In genomic region chr3:121481564-121481963, GRCm38 (mm10) we compare ENCODE assay signal across 19 mouse cellular contexts. TPM values are rescaled to one million over a fixed set of nuclear protein-coding genes. Genes with fewer than 3 reads are reported as not detected.
DNase-seq lines count a peak whose midpoint lies in the region; ATAC-seq and TF ChIP-seq lines count a peak whose summit lies in the region.
"Had no signal": no experiment of that assay in that cellular context is flagged by ENCODE, and none has a peak within 500 bp of the region (broad histone marks: within the 10 kb centered on the region; RNA-seq: fewer than 3 reads in every experiment).

No protein-coding gene starts in this region.

- no peak overlapping the region for H3K9ac ChIP-seq in kidney, embryonic 14.5 days (ENCODE audit: low read depth, low read length)
- H3K9ac ChIP-seq in embryonic facial prominence, embryonic 14.5 days (ENCODE audit: low read depth, low read length), result no peak overlapping the region
- no peak overlapping the region for H3K9ac ChIP-seq in hindbrain, embryonic 14.5 days
- H3K9ac ChIP-seq: liver, embryonic 12.5 days; lung, embryonic 15.5 days had no signal

- peak; percentile 79 for ATAC-seq in kidney, embryonic 14.5 days (ENCODE audit: low FRiP score, low TSS enrichment)
- ATAC-seq in embryonic facial prominence, embryonic 14.5 days (ENCODE audit: low read depth), result peak; percentile 72
- ATAC-seq in hindbrain, embryonic 14.5 days (ENCODE audit: low FRiP score), result no peak
- ATAC-seq: hindbrain, embryonic 16.5 days; liver, embryonic 12.5 days had no signal

- 17% methylated on average over 6 of the region's 6 CpGs for WGBS in kidney, embryonic 14.5 days
- 30% methylated on average over 6 of the region's 6 CpGs for WGBS in embryonic facial prominence, embryonic 14.5 days
- WGBS in hindbrain, embryonic 14.5 days, result 53% methylated on average over 6 of the region's 6 CpGs

- no peaks in the 10 kb centered on the region for H3K27me3 ChIP-seq in kidney, embryonic 14.5 days (ENCODE audit: control insufficient read depth, insufficient read depth, low read length)
- no peaks in the 10 kb centered on the region for H3K27me3 ChIP-seq in C2C12 (ENCODE audit: control insufficient read depth, insufficient read depth, insufficient read length)
- H3K27me3 ChIP-seq in embryonic facial prominence, embryonic 14.5 days (replicated peaks; ENCODE audit: control insufficient read depth, insufficient read depth, low read length), result no peaks in the 10 kb centered on the region
- no peaks in the 10 kb centered on the region for H3K27me3 ChIP-seq in hindbrain, embryonic 14.5 days (ENCODE audit: control insufficient read depth, insufficient read depth, low read length)

- no peak overlapping the region for H3K27ac ChIP-seq in kidney, embryonic 14.5 days (ENCODE audit: low read depth, low read length)
- H3K27ac ChIP-seq in embryonic facial prominence, embryonic 14.5 days (replicated peaks; ENCODE audit: low read depth, low read length), result peak overlapping the region; percentile 2; the same call in 1 of the 2 replicates
- no peak overlapping the region for H3K27ac ChIP-seq in hindbrain, embryonic 14.5 days
- H3K27ac ChIP-seq: liver, embryonic 12.5 days; lung, embryonic 15.5 days had no signal

- H3K36me3 ChIP-seq in kidney, embryonic 14.5 days (ENCODE audit: control insufficient read depth, insufficient read depth, low read length), result no peaks in the 10 kb centered on the region
- H3K36me3 ChIP-seq in C2C12 (ENCODE audit: control insufficient read depth, insufficient read depth), result no peaks in the 10 kb centered on the region
- H3K36me3 ChIP-seq in embryonic facial prominence, embryonic 14.5 days (ENCODE audit: control insufficient read depth, insufficient read depth, low read length), result no peaks in the 10 kb centered on the region
- H3K36me3 ChIP-seq in hindbrain, embryonic 14.5 days (replicated peaks; ENCODE audit: control insufficient read depth, insufficient read depth), result no peaks in the 10 kb centered on the region
- H3K36me3 ChIP-seq: liver, embryonic 12.5 days; lung, embryonic 15.5 days had no signal

- 0 out of 2 replicates have a peak, but pooled peaks cover 19% of the 10 kb centered on the region for H3K4me1 ChIP-seq in kidney, embryonic 14.5 days (ENCODE audit: control insufficient read depth, insufficient read depth, low read length)
- H3K4me1 ChIP-seq in embryonic facial prominence, embryonic 14.5 days (ENCODE audit: control insufficient read depth, insufficient read depth, low read length), result peaks cover 23% of the 10 kb centered on the region; the same call in 1 of the 2 replicates
- peaks cover 26% of the 10 kb centered on the region for H3K4me1 ChIP-seq in hindbrain, embryonic 14.5 days (replicated peaks; ENCODE audit: control insufficient read depth, insufficient read depth, low read length)

- no peak overlapping the region for H3ac ChIP-seq in C2C12 (ENCODE audit: control insufficient read depth, insufficient read length, low read depth)

- no peak overlapping the region for H3K4me2 ChIP-seq in kidney, embryonic 14.5 days (replicated peaks; ENCODE audit: low read depth, low read length)
- H3K4me2 ChIP-seq in embryonic facial prominence, embryonic 14.5 days (ENCODE audit: low read depth, low read length), result no peak overlapping the region
- no peak overlapping the region for H3K4me2 ChIP-seq in hindbrain, embryonic 14.5 days (replicated peaks)
- H3K4me2 ChIP-seq: heart, embryonic 11.5 days; liver, embryonic 12.5 days; lung, embryonic 15.5 days had no signal

- no peaks in the 10 kb centered on the region for H3K9me3 ChIP-seq in kidney, embryonic 14.5 days (ENCODE audit: control insufficient read depth, low read length)
- H3K9me3 ChIP-seq in embryonic facial prominence, embryonic 14.5 days (ENCODE audit: control insufficient read depth, low read length), result no peaks in the 10 kb centered on the region
- no peaks in the 10 kb centered on the region for H3K9me3 ChIP-seq in hindbrain, embryonic 14.5 days (ENCODE audit: control insufficient read depth, low read length)
- H3K9me3 ChIP-seq: liver, embryonic 12.5 days; lung, embryonic 15.5 days had no signal

- H3K4me3 ChIP-seq in kidney, embryonic 14.5 days (ENCODE audit: low read length), result no peak overlapping the region
- no peak overlapping the region for H3K4me3 ChIP-seq in C2C12 (ENCODE audit: insufficient read depth, poor library complexity, severe bottlenecking)
- H3K4me3 ChIP-seq in embryonic facial prominence, embryonic 14.5 days (ENCODE audit: low read depth, low read length), result no peak overlapping the region
- H3K4me3 ChIP-seq in hindbrain, embryonic 14.5 days (replicated peaks; ENCODE audit: low read length), result no peak overlapping the region
- H3K4me3 ChIP-seq: liver, embryonic 12.5 days; lung, embryonic 15.5 days had no signal

- H3K79me2 ChIP-seq in C2C12 (ENCODE audit: control insufficient read depth, insufficient read depth), result no peaks in the 10 kb centered on the region

- TF ChIP-seq CTCF in C2C12 (IDR thresholded peaks at IDR 0.05; ENCODE audit: control insufficient read depth, insufficient read depth, insufficient read length), result no peak

- DNase-seq in kidney, postnatal 36 days, result no peak
- peak; percentile 48 for DNase-seq in 3T3-L1 (ENCODE audit: low read depth, low spot score)
- DNase-seq in embryonic facial prominence, embryonic 14.5 days (ENCODE audit: low spot score), result peak; percentile 77
- no peak for DNase-seq in left cerebral cortex, adult 18-20 months (ENCODE audit: low spot score in 2 of 2)
- no peak for DNase-seq in hindbrain, embryonic 14.5 days (ENCODE audit: low spot score)
- DNase-seq in heart, adult 18-20 months, result no peak
- DNase-seq: adrenal gland, adult 8-10 months; cerebellum, postnatal 25 days; kidney, adult 2 months; spleen, adult 18-20 months; thymus, adult 2 months had no signal

- no peaks in the 10 kb centered on the region for H3K79me3 ChIP-seq in C2C12 (ENCODE audit: low read depth)

TF ChIP-seq in C2C12, 6 proteins besides CTCF, POLR2A, EP300 and RAD21:
- TF ChIP-seq MYOD1 (IDR thresholded peaks at IDR 0.05; ENCODE audit: control insufficient read depth, insufficient read length, low read depth), result peak; percentile 92
- no peak for TF ChIP-seq MAX (IDR thresholded peaks at IDR 0.05)
- no peak for TF ChIP-seq CEBPB (IDR thresholded peaks at IDR 0.05; ENCODE audit: low read depth)
TF ChIP-seq in C2C12: peak in this region for 1.

RNA-seq across cellular contexts. Expression of gene Slc44a3, which starts 50.6 kb away (rescaled TPM):
- polyA plus RNA-seq in kidney, embryonic 14.5 days (2014; fragmentation: Nextera tagmentation; extraction: Ambion mirVana), result 5.6 and 9.0 TPM in 2 replicates
- polyA plus RNA-seq in C2C12 (2012; fragmentation: generic; extraction: Trizol), result 0.20 TPM
- 4.9 and 6.4 TPM in 2 replicates for polyA plus RNA-seq in embryonic facial prominence, embryonic 14.5 days (2014; fragmentation: Nextera tagmentation; extraction: Ambion mirVana)
- total RNA-seq in left cerebral cortex, adult 18-20 months (2021), result not detected
- polyA plus RNA-seq in hindbrain, embryonic 14.5 days (2014; fragmentation: Nextera tagmentation; extraction: Ambion mirVana), result 0.51 and 1.1 TPM in 2 replicates
- total RNA-seq in heart, adult 18-20 months (2021), result under 1 TPM in 1 of 2 experiments, not detected in 1; 0.46 TPM
- total RNA-seq: heart, postnatal 25 days had no signal

RNA-seq across cellular contexts. Expression of gene Cnn3, which starts 55.3 kb away (rescaled TPM):
- polyA plus RNA-seq in kidney, embryonic 14.5 days (2014; fragmentation: Nextera tagmentation; extraction: Ambion mirVana), result 570 and 666 TPM in 2 replicates
- polyA plus RNA-seq in C2C12 (2012; fragmentation: generic; extraction: Trizol), result 362 TPM
- 870 and 944 TPM in 2 replicates for polyA plus RNA-seq in embryonic facial prominence, embryonic 14.5 days (2014; fragmentation: Nextera tagmentation; extraction: Ambion mirVana)
- total RNA-seq in left cerebral cortex, adult 18-20 months (2021), result 10 to 100 TPM; 59.8 to 68.9 TPM
- polyA plus RNA-seq in hindbrain, embryonic 14.5 days (2014; fragmentation: Nextera tagmentation; extraction: Ambion mirVana), result 436 and 444 TPM in 2 replicates
- total RNA-seq in heart, adult 18-20 months (2021), result 10 to 100 TPM; 37.4 to 41.5 TPM
- total RNA-seq: MEL had no signal

Comparison
In these comparisons a context has a peak if more than half of its experiments do, and no peak if none do; other contexts are left out.
1. DNase-seq: peak in 3T3-L1 (single experiment) and embryonic facial prominence, embryonic 14.5 days (single experiment); none in kidney, postnatal 36 days (0 of 2), left cerebral cortex, adult 18-20 months (0 of 2), hindbrain, embryonic 14.5 days (single experiment) and heart, adult 18-20 months (0 of 2).